Mouse (Mus musculus): ENCODE measurements at regions not wholly inside any gene's neighbourhood (a gene's known extent, or its start where the extent isn't known, plus 50 kb on each side); places are given as distances from the start of the nearest gene placed in this dataset.

DNA sequence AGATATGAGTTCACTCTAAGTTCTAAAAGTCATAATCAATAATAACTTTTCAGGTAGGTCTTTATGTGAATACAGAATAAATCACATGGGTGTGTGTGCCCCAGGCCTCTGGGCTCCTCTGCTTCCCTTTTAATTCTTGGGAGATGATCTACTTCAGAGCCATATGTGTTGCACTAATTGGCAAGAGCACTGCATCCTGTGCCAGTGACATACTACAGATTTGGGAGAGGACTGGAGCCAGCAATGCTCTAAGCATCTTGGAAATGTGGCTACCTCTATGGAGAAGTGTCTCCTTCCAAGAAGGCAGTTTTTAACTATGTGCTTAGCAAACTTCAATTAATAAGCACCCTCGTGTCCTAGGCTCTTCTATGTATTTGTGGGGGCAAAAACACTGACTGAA, 416.6 kb downstream of the Brinp2 start:
- TF ChIP-seq POLR2A (IDR thresholded peaks at IDR 0.05; ENCODE audit: low read depth, low read length) = no peak
- TF ChIP-seq CTCF (IDR thresholded peaks at IDR 0.05; ENCODE audit: borderline replicate concordance, insufficient read depth, low read length) = no peak

Measured in embryonic fibroblast, embryonic 13.5 days (primary cell).